Mouse (Mus musculus): ENCODE results near the gene Rnf144a. TPM values are rescaled to one million over a fixed set of nuclear protein-coding genes. Genes with fewer than 3 reads are reported as not detected.

The Rnf144a gene
- polyA plus RNA-seq, 1 experiment from 2014 or later: 48.3 TPM

DNA sequence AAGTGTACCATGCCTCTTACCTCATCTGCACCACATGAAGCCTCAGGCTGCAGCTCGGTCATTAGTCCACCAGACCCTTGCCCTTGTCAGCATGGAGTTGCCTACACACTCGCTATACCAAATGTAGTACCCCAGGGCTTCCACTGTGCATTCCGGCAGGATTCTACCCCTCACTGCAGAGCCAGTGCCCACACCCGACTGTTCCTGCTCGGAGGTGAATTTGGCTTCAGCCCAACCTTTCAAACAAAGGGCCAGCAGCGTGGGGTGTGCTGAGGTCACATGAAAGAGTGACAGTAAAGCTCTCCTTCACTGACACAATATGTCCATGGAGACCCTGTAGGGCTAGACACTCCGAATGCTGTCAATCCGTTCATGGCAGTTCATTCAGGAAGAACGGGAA lies 6.3 kb downstream of the Rnf144a start:
- peak; percentile 38; the same call in 1 of the 2 replicates for ATAC-seq (ENCODE audit: insufficient number of reproducible peaks, insufficient read depth, low FRiP score, low TSS enrichment, low read depth)
- Histone ChIP-seq H3K4me3 (no peak overlapping the region), H3K9ac (no peak overlapping the region), H3K27ac (no peak overlapping the region), H3K9me3 (no peaks in the 10 kb centered on the region), H3K36me3 (peaks cover 23% of the 10 kb centered on the region), H3K4me1 (peaks cover 66% of the 10 kb centered on the region), H3K4me2 (no peak overlapping the region), H3K27me3 (no peaks in the 10 kb centered on the region)
- 80% methylated on average over 9 of the region's 9 CpGs for WGBS

DNA sequence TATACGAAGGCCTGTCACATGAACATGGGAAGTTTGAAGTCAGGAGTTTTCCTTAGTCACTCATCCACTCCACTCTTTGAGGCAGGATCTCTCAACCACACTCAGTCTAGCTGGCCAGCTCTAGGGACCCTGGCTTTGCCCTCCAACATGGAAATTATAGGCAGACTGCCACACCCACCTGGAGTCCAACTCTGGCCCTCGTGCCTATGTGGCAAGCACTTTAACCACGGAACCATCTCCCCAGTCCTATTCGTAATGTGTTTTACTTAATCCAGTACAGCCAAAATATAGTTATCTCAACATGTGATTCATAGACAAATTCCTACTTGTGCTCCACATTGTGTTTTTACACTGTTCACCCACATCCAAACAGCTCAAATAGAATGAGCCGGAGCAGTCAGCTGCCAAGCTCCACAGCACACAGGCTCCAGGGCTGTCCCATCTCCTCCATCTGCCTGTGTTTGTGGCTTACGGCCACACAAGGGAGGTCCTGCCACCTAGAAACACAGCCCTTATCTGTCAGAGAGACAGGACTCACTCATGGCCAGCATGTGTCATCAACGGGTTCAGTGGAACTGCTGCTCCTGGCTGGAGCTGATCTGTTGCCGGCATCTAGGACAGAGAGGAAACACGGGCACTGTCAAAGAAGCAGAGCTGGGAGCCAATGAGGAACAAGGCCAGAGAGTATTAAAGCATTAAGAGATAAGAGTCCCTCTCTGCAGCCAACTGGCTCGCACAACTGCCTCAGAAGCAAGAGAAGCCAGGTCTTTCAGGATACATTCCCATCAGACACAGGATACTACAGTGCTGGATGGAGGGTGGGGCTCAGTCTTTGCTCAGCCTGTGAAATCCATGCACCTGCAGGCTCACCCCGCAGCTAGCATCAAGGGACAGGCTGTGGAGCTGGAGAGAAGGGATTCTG lies 10.0 kb downstream of the Rnf144a start:
- H3K4me1 ChIP-seq: peaks cover 63% of the 10 kb centered on the region
- 0 out of 2 replicates have a peak overlapping the region, but pooled peaks have one; percentile 0 for H3K4me2 ChIP-seq
- H3K4me3 ChIP-seq: no peak overlapping the region
- H3K27me3 ChIP-seq: no peaks in the 10 kb centered on the region
- WGBS: 79% methylated on average over 11 of the region's 11 CpGs
- peak overlapping the region; percentile 51 for H3K27ac ChIP-seq
- no peak overlapping the region for H3K9ac ChIP-seq
- H3K9me3 ChIP-seq: no peaks in the 10 kb centered on the region
- no peak for ATAC-seq (ENCODE audit: insufficient number of reproducible peaks, insufficient read depth, low FRiP score, low TSS enrichment, low read depth)
- peaks cover 33% of the 10 kb centered on the region for H3K36me3 ChIP-seq

DNA sequence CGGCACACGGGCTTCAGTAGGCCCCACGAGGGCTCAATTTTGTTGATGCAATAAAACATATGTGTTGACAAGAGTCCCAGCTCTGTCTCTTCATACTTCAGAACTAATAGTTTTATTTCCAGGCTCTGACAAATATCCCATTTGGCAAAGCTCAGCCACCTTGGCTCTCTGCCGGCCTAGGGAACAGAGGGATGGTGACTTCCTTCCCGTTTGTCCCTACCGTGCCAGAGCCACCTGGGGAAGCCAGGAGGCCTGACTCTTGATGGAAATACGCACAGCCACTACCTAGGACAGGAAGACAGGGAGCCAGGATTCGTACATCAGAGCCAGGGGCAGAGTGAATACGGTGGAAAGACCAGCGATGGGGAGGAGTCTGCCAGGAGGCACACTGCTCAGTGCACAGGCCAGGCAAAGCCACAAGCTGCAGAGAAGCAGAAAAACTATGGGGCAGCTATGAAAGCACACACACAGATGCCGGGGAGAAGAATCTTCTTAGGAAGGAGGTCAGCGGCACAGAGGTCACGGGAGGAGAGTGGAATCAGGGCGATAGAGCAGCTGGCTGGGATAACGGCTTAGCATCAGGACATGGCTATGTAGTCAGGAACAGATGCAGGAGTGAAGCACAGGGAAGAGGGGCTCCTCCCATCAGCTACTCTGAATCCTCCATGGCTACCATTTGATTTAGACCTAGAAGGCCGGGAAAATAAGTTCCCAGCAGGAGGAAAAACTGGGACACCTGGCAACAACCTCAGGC lies 11.5 kb downstream of the Rnf144a start:
- H3K4me2 ChIP-seq: no peak overlapping the region
- H3K27me3 ChIP-seq: no peaks in the 10 kb centered on the region
- H3K4me1 ChIP-seq: peaks cover 57% of the 10 kb centered on the region
- H3K36me3 ChIP-seq: peaks cover 30% of the 10 kb centered on the region
- no peaks in the 10 kb centered on the region for H3K9me3 ChIP-seq
- 79% methylated on average over 16 of the region's 16 CpGs for WGBS
- no peak overlapping the region for H3K9ac ChIP-seq
- no peak for ATAC-seq (ENCODE audit: insufficient number of reproducible peaks, insufficient read depth, low FRiP score, low TSS enrichment, low read depth)
- H3K4me3 ChIP-seq: no peak overlapping the region
- H3K27ac ChIP-seq: no peak overlapping the region

DNA sequence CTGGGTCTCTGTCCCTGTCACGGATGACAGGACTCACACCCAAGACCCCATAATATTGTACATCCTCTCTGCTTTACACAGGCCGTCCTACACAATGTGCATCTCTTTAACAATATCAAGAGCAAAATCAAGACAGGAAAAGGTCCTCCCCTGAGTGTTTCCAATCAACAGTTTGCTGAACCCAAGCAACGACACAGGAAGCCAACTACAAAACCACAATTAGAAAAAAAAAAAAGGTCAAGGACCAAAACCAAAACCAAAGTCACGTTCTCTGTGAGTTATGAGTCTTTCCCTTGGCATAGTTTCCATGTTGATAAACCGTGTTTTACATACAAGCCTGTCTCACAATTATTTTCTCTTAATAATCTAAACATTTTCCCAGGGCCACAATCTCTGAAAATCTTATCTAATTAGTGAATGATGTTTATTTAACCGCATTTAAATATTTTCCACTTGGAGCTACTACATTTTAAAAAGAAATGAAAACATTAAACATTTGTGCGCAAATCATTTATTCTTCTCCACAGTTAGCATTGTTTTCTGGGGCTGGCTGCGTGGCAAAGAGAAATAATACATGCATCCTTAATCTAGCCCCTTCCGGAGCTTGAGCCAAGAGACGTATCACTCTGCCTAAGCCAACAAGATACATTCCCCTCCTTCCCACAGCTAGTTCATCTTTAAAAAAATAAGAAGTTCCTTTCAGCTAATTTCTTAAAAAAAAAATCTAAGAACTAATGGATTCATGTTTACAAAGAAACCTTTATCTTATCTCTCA lies 13.2 kb downstream of the Rnf144a start:
- Histone ChIP-seq H3K36me3 (peaks cover 25% of the 10 kb centered on the region), H3K9me3 (no peaks in the 10 kb centered on the region), H3K27me3 (no peaks in the 10 kb centered on the region), H3K4me2 (no peak overlapping the region), H3K4me3 (no peak overlapping the region), H3K9ac (no peak overlapping the region), H3K4me1 (peaks cover 54% of the 10 kb centered on the region), H3K27ac (no peak overlapping the region)
- ATAC-seq (ENCODE audit: insufficient number of reproducible peaks, insufficient read depth, low FRiP score, low TSS enrichment, low read depth): no peak
- 59% methylated on average over 10 of the region's 10 CpGs for WGBS

GRCm38 (mm10) chr12:26401254-26401653 lies 13.8 kb downstream of the Rnf144a start:
- Histone ChIP-seq H3K27me3 (no peaks in the 10 kb centered on the region), H3K9me3 (no peaks in the 10 kb centered on the region), H3K9ac (no peak overlapping the region), H3K27ac (no peak overlapping the region), H3K4me2 (no peak overlapping the region), H3K4me1 (peaks cover 55% of the 10 kb centered on the region), H3K36me3 (peaks cover 27% of the 10 kb centered on the region), H3K4me3 (no peak overlapping the region)
- no peak for ATAC-seq (ENCODE audit: insufficient number of reproducible peaks, insufficient read depth, low FRiP score, low TSS enrichment, low read depth)
- 79% methylated on average over 1 of the region's 1 CpGs for WGBS

DNA sequence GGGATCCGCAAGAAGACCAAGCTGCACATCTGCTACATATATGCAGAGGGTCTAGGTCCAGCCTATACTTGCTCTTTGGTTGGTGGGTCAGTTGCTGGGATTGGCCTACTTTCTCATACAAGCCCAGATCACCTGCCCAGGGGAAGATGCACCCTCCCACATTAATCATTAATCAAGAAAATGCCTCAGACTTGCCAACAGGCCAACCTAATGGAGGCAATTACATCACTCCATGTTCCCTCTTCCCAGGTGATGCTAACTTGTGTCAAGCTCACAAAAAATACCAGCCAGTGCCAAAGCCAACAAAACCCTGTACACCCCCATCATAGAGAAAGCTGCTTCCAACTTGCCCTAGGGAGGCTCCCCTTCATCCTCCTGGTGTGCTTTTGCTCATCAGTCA lies 14.3 kb downstream of the Rnf144a start:
- WGBS: 100% methylated on average over 1 of the region's 1 CpGs
- H3K27me3 ChIP-seq: no peaks in the 10 kb centered on the region
- no peak for ATAC-seq (ENCODE audit: insufficient number of reproducible peaks, insufficient read depth, low FRiP score, low TSS enrichment, low read depth)
- no peak overlapping the region for H3K4me2 ChIP-seq
- H3K4me3 ChIP-seq: no peak overlapping the region
- H3K36me3 ChIP-seq: peaks cover 27% of the 10 kb centered on the region
- no peak overlapping the region for H3K9ac ChIP-seq
- no peak overlapping the region for H3K27ac ChIP-seq
- peaks cover 55% of the 10 kb centered on the region for H3K4me1 ChIP-seq
- H3K9me3 ChIP-seq: no peaks in the 10 kb centered on the region

- no peak overlapping the region for H3K4me3 ChIP-seq
- WGBS: 84% methylated on average over 6 of the region's 6 CpGs
Measured at GRCm38 (mm10) chr12:26399391-26399790, 15.7 kb downstream of the Rnf144a start.

GRCm38 (mm10) chr12:26398597-26398996 lies 16.5 kb downstream of the Rnf144a start:
- no peak for ATAC-seq (ENCODE audit: insufficient number of reproducible peaks, insufficient read depth, low FRiP score, low TSS enrichment, low read depth)
- no peaks in the 10 kb centered on the region for H3K27me3 ChIP-seq
- H3K4me2 ChIP-seq: no peak overlapping the region
- no peak overlapping the region for H3K9ac ChIP-seq
- no peaks in the 10 kb centered on the region for H3K9me3 ChIP-seq
- H3K4me1 ChIP-seq: peaks cover 63% of the 10 kb centered on the region
- H3K36me3 ChIP-seq: peaks cover 12% of the 10 kb centered on the region
- H3K27ac ChIP-seq: no peak overlapping the region
- no peak overlapping the region for H3K4me3 ChIP-seq
- WGBS: 44% methylated on average over 2 of the region's 2 CpGs

More at GRCm38 (mm10) chr12:26399391-26399790, 15.7 kb downstream of the Rnf144a start:
- Histone ChIP-seq H3K36me3 (peaks cover 19% of the 10 kb centered on the region), H3K27me3 (no peaks in the 10 kb centered on the region), H3K9me3 (no peaks in the 10 kb centered on the region), H3K4me1 (peaks cover 57% of the 10 kb centered on the region), H3K27ac (no peak overlapping the region), H3K4me2 (no peak overlapping the region), H3K9ac (no peak overlapping the region)
- ATAC-seq (ENCODE audit: insufficient number of reproducible peaks, insufficient read depth, low FRiP score, low TSS enrichment, low read depth): no peak

- Histone ChIP-seq H3K9me3 (no peaks in the 10 kb centered on the region), H3K4me2 (peak overlapping the region; percentile 38), H3K27me3 (no peaks in the 10 kb centered on the region), H3K27ac (peak overlapping the region; percentile 83), H3K36me3 (0 out of 2 replicates have a peak, but pooled peaks cover 3% of the 10 kb centered on the region), H3K4me3 (no peak overlapping the region), H3K9ac (no peak overlapping the region), H3K4me1 (peaks cover 58% of the 10 kb centered on the region)
- no peak for ATAC-seq (ENCODE audit: insufficient number of reproducible peaks, insufficient read depth, low FRiP score, low TSS enrichment, low read depth)
- 28% methylated on average over 13 of the region's 13 CpGs for WGBS
Measured at GRCm38 (mm10) chr12:26394485-26395470, 20.3 kb downstream of the Rnf144a start.

- WGBS: 77% methylated on average over 5 of the region's 5 CpGs
Measured at GRCm38 (mm10) chr12:26393291-26393690, 21.8 kb downstream of the Rnf144a start.

More at GRCm38 (mm10) chr12:26393291-26393690, 21.8 kb downstream of the Rnf144a start:
- Histone ChIP-seq H3K9me3 (no peaks in the 10 kb centered on the region), H3K27me3 (no peaks in the 10 kb centered on the region), H3K4me2 (no peak overlapping the region), H3K4me1 (peaks cover 59% of the 10 kb centered on the region), H3K27ac (no peak overlapping the region), H3K36me3 (peaks cover 15% of the 10 kb centered on the region), H3K9ac (no peak overlapping the region), H3K4me3 (no peak overlapping the region)
- ATAC-seq (ENCODE audit: insufficient number of reproducible peaks, insufficient read depth, low FRiP score, low TSS enrichment, low read depth): no peak

Measured in embryonic facial prominence, embryonic 13.5 days (tissue).